Mouse (Mus musculus): ENCODE results near the gene Gm17175.
"Not testable (repeated sequence)": the region's sequence is repeated elsewhere in the genome, so short reads cannot be mapped to it uniquely, and the experiment has no call there.

Gene Gm17175

DNA sequence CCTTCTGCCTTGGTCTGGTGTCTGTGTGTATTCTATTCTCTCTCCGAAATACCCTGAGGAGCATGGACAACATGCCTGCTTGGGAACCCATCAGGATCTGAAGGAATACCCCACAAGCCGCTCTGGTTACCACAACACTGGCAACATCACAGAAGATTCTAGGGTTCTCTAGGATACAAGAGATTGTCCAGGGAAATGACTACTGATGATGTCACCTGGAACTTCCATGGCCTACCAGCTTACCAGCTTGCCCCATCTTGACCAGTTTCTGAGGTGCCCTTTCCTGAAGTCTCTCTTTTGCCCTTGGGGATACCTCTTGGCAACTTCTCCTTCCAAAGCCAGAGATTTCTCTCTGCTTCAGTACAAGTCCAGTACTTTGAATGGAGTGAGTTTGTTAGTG is at the start of gene Gm17175:
TSS of gene Gm17175 (minus strand) at position 101 of the 400 bp plus-strand sequence.
- DNase-seq (ENCODE audit: low read depth, low spot score), result not testable (repeated sequence)

GRCm38 (mm10) chr14:51611210-51611609 is 37.3 kb upstream of the Gm17175 start, which contains the start of gene Gm17078:
TSS of gene Gm17078 (minus strand) at chr14:51611310.
- DNase-seq (ENCODE audit: low read depth, low spot score), result no peak

DNA sequence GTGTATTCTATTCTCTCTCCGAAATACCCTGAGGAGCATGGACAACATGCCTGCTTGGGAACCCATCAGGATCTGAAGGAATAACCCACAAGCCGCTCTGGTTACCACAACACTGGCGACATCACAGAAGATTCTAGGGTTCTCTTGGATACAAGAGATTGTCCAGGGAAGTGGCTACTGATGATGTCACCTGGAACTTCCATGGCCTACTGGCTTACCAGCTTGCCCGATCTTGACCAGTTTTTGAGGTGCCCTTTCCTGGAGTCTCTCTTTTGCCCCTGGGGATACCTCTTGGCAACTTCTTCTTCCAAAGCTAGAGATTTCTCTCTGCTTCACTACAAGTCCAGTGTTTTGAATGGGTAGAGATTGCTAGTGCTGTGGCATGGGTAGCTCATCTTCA is 18.2 kb upstream of the Gm17175 start, which contains the start of gene Gm17174:
TSS of gene Gm17174 (minus strand) at position 101 of the 400 bp plus-strand sequence.
- DNase-seq (ENCODE audit: low read depth, low spot score), result not testable (repeated sequence)

- DNase-seq (ENCODE audit: low read depth, low spot score), result no peak
These were observed 21.4 kb downstream of the Gm17175 start, which contains the start of gene Gm5622 for GRCm38 (mm10) chr14:51552490-51552889. TSS of gene Gm5622 (plus strand) at chr14:51552790.
